Mouse (Mus musculus): Measurements from ENCODE around the gene Slc1a3.

- TF ChIP-seq CTCF (IDR thresholded peaks at IDR 0.05; ENCODE audit: borderline replicate concordance, extremely low read depth, insufficient read depth, insufficient read length) (no peak), POLR2A (IDR thresholded peaks at IDR 0.05; ENCODE audit: borderline replicate concordance, extremely low read depth, insufficient read depth, insufficient read length, poor library complexity, severe bottlenecking) (no peak)
These were observed 23.7 kb downstream of the Slc1a3 start for GRCm38 (mm10) chr15:8686846-8687245.

Measured in brain, embryonic 14.5 days (tissue).